Mouse (Mus musculus): ENCODE measurements around the gene Gfm2.
A peak's percentile ranks its signal among the peaks of the same experiment; 100 is the strongest.
"Not testable (repeated sequence)": the region's sequence is repeated elsewhere in the genome, so short reads cannot be mapped to it uniquely, and the experiment has no call there.

Gfm2 gene

DNA sequence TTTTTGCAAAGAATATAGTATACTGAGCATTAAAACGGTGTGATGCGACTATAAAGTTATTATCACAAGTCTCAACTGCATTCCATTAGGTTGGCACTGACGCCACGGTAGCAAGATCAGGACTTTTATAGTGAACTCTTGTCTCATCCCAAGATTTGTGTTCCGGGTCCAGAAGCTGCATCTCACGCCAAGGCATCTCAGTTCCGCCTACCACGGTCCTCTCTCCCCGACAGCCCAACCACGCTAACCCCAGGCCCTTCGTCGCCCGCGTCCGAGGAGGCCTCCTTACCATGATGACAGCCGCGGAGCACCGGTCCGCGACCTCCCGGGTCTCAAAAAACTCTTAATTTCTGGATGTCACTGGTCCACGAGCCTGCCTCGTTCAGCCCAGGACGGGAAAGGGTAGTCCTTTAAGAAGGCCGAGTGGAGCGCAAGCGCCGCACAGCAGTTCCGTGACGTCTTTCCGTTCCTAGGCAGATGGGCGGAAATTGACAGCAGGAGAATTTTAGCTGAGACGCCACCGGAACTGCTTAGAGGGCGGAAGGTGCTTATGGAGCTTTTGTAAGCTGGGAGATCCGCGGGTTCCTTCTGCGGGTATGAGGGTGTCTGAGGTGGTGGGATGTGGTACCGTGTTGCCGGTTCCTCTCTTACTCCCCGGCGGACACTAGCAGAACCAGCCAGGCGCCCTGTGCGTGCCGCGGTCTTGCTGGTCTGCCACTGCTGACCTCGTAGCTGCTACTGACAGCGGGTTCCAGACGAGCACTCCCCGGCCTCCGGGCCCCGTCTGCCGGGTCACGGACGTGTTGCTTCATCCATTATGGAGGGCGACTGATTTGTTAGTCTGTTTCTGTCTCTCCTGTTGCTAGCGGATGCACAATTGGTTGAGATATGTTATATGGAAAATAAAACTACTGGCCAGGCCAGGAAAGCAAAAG lies at the start of gene Gfm2, which contains the start of gene Nsa2:
Gene Gfm2 (plus strand): TSS at position 472 of the 935 bp plus-strand sequence.
Gene Nsa2 (minus strand): TSS at position 472 of the 935 bp plus-strand sequence.
- DNase-seq (ENCODE audit: low spot score) = peak; percentile 96

DNA sequence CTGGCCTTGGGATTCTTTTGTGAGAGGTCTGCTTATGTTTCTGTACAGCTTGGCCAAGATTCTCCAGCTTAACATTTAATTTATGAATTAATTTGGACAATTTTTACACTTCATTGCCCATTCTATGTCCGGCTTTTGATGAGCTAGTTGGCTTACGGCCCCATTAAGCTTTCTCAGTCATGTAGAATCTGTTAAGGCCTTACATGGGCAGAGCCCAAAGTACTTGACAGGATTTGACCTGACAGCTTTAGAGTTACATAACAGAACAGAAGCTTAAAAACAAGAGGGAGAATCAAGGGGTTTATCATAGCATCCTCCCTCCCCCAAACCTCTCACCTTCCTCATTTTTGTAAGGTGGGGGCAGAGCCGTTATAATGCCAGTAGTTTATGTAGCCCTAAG lies 49.6 kb upstream of the Gfm2 start:
- DNase-seq (ENCODE audit: low spot score) = no peak

DNA sequence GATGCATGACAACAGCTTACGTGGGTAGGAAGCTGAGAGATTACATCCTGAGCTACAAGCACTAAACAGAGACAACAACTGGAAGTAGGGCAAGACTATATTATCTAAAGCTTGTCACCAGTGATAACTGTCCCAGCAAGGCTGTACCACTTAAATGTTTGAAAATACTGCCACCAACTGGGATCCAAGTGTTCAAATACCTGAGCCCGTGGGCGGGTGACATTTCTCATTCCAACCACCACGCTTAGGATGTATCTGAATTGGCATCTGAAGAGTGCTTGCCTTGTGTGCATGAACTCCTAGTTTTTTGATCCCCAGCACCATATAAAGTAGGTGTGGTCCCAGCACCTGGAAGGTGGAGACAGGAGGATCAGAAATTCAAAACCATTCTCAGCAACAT lies 42.0 kb upstream of the Gfm2 start:
- no peak for DNase-seq (ENCODE audit: low spot score)

DNA sequence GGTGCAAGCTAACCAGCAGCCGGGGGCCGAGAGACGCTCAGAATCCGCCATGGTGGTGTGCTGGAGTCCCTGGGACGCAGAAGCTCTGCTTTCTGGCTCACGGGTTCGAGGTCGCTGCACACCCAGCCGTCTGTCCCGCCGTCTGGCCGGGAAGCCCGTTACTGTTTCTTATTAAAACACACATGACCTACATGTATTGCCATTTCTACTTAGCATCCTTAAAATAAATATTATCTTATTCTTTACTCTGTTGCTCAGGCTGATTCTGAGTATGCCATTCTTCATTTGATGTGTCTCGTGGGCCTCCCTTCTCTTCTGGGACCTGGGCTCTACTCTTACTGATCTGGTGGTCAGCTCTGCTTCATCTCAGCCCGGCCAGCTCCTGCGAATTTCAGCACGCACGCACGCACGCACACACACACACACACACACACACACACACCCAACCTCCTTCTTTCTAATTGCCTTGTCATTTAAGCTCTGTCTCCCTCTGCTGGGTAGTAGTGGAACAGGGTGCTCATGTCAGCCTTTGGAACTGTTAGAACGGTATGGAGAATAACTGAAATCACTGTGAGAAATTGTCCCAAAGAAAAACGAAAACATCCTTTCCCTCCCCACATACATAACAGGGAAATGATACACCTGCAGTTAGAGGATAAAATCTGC lies 38.4 kb upstream of the Gfm2 start, which contains the start of gene Gm6169:
Gene Gm6169 (minus strand): TSS at position 51 of the 666 bp plus-strand sequence.
- DNase-seq (ENCODE audit: low spot score) = peak; percentile 77

DNA sequence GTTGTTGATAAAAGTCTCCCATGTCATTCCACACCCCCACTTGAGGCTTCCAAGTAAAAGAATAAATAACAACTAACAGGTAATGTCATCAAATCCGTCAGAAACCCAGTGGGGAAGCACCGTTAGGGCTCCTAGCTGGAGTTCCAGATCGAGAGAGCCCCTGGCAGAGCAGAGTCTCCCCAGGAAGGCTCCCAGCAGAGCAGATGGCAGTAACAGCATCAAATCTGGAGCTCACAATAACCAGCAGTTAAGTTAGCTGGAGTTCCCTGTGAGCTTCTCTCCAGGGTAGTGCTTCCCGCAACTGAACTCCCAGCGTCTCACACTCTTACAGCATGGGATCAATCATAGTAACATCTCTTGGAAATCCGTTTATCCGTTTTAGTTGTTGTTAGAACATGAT lies 32.7 kb upstream of the Gfm2 start:
- DNase-seq (ENCODE audit: low spot score) = no peak

DNA sequence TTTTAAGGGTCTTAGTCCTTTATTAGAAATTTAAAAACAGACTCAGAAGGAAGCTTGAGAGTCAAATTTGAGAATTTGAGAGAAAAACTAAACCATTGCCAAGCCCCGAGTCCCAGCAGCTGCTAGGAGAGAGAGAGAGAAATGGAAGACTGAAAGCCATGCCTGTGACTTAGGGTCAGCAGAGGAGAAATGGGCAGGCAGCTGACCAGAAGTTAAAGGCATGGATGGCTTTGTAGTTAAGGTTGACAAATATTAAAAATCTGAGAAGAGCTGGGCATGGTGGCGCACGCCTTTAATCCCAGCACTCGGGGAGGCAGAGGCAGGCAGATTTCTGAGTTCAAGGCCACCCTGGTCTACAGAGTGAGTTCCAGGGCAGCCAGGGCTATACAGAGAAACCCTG lies 30.0 kb upstream of the Gfm2 start:
- not testable (repeated sequence) for DNase-seq (ENCODE audit: low spot score)

DNA sequence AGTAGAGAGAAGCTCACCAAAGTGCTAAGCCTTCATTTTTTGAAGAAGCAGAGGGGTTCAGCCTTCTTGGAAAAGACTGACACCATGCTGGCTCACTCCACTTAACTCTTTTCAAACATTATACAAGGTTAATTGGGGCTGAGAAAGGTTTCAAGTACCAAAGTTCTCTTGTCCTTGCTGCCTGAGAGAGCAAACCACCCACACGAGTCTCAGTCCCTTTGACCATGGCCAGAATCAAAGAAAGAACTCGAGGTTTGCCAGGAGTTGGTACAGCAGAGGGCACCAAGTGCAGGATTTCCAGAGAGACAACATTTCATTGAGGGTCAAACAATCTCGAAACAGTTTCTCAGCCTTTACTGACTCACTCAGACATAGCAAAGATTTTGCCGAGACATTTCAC lies 28.7 kb upstream of the Gfm2 start:
- no peak for DNase-seq (ENCODE audit: low spot score)

DNA sequence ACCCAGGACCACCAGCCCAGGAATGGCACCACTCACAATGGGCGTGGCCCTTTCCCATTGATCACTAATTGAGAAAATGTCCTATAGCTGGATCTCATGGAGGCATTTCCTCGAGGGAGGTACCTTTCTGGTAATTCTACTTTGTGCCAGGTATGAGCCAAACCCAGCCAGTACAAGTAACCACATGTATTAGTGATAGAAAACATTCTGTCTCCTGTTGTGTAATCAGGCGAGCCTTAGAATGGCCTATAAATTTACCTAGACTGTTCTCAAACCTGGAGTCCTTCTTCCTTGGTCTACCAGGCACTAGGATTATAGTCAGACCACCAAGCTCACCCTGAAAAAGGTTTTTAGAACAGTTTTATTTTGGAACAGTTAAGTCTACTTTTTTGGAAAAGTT lies 16.4 kb upstream of the Gfm2 start:
- no peak for DNase-seq (ENCODE audit: low spot score)

DNA sequence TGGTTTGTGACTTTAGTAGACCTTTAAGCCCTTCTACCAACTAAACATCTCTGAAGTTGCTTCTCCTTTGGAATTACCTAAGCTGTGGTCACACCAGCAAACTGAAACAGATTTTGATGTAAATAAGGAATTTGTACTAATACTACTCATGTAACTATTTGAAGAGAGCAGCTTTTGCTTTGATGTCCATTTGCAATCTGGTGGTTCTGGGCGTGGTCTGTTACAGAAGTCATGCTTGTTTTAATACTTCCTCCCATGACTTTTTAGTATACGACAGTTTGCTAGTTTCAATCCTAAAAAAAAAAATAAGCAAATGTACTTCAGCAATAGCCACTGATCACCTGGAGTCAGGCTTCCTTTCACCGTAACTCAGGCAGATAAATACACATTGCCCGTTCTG lies 8.1 kb upstream of the Gfm2 start:
- DNase-seq (ENCODE audit: low spot score) = not testable (repeated sequence)

DNA sequence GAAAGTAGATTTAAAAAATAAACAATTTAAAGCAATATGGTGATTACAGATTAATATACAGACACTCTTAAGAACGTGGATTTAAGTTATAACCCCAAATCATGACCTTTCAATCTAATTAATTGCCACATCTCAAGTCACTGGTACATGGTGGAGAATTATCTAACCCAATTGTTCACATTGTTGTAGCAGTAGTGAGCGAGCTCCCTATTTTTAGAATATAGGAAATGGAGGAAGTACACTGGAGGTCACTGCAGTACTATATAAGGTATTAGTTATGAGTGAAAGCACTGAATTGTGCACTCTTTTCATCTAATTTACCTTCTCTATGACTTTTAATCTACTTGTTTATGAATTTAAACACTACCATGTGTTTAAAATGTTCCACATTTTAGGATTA lies 7.3 kb upstream of the Gfm2 start:
- DNase-seq (ENCODE audit: low spot score) = not testable (repeated sequence)

DNA sequence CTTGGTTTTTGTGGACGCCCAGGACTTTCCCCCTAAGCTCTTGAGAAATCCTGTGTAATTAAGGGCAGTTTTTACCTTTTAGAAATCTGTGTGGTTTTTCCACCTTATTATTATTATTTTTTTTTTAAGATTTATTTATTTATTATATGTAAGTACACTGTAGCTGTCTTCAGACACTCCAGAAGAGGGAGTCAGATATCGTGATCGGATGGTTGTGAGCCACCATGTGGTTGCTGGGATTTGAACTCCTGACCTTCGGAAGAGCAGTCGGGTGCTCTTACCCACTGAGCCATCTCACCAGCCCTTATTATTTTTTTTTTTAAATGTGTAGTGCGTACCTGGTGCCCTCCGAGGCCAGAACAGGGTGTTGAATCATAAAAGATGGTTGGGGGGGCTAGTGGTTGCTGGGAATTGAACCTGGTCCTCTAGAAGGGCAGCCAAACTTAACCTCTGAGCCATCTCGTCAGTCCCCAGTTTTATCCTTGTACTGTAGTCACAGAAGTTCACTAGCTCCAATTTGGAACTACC lies 731 bp downstream of the Gfm2 start:
- DNase-seq (ENCODE audit: low spot score) = not testable (repeated sequence)

DNA sequence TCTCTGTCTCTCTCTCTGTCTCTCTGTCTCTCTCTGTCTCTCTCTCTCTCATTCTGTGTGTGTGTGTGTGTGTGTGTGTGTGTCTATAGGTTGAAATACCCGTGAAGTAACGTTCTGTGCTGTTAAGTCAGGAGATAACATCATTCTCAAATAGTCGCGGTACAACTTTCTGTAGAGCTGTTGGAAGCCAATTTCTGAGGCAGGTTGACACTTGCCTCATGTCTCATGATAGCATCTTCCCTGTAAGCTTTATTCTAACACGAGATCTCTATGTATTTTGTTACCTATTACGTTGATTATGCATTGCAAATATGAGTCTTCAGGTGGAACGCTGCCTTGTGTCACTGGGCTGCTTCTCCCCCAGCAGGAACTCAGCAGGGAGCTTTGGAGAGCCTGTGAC lies 4.6 kb downstream of the Gfm2 start:
- no peak for DNase-seq (ENCODE audit: low spot score)

DNA sequence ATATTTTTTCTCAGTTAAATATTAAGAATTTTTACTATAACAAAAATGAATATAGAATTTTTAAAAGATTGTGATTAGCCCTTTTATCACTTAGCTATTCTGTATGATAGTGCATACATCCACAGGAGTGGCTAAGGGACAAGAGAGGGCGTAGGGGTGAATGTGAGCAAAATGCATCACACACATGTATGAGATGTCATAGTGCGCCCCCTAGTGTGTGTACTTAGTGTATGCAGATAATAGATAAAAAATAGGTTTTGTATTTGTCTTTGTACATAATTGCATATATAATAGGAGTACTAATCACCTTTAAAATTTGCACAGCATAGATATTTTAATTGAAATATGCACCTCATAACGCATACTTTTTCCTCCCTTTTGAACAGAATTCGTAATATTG lies 8.1 kb downstream of the Gfm2 start:
- DNase-seq (ENCODE audit: low spot score) = peak; percentile 79

DNA sequence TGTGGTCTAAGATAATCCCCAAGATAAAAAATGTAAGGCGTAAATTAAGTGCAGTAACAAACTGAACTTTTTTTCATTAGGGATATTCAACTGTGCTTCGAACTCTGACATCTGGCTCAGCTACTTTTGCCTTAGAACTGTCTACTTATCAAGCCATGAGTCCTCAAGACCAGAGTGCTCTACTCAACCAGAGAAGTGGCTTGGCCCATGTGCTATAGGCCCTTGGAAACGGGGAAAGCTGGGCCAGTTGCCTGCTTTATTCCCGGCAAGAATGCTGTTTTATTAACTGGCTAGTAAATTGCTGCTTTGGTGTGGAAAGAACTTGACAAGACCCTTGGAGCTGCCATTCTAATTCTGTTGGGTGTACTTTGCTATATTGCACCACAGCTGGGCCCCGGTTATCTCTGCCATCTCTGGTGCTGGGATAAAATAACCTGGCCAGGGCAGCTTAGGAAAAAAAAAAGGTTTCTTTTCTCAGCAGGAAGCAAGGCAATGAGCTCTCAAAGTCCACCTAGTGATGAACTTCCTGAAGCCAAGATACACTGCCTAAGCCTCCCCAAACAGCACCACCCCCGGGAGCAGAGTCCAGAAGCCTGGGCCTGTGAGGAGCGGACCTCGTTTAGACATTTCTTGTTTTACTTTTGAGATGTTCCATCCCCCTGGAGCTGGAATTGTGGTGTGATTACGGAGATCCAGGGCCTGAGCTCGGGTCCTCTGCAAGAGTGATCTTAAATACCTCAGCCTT lies 38.0 kb downstream of the Gfm2 start:
- no peak for DNase-seq (ENCODE audit: low spot score)

DNA sequence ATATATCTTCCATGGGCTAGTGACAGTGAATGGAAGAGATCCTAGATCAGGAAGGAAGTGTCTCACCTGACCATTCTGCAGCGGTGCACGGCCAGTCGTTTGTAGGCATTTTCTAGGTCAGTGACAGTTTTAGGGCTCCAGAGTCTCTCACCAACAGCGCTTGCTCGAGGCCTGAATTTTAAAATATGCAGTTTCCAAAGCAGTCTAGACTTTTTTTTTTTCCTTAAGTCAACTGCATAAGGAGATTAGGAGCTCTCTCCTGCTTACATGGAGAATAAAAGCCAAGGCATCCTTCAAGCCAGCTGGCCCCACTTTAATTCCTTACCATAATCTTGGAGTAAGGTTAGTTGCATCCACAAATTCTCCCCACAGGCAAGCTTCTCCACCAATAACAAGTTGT lies 39.0 kb downstream of the Gfm2 start:
- DNase-seq (ENCODE audit: low spot score) = no peak

DNA sequence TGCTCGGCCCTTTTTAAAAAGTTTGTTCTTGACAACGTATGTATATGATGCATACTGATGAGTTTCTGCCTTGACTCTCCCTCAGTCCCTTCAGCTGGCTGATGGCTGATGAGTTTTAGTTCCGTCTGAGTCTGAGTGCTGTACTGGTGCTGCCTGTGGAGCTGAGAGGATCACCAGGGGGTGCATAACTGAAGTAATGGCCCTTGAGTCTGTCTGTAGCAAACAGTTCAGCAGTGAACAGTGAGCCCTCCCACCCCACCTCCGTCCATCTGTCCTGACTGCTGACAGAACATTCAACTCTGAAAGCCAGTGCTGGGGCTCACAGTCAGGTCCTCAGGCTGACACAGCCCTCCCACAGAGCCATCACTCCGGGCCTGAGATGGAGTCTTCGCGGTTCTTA lies 41.2 kb downstream of the Gfm2 start:
- DNase-seq (ENCODE audit: low spot score) = no peak

DNA sequence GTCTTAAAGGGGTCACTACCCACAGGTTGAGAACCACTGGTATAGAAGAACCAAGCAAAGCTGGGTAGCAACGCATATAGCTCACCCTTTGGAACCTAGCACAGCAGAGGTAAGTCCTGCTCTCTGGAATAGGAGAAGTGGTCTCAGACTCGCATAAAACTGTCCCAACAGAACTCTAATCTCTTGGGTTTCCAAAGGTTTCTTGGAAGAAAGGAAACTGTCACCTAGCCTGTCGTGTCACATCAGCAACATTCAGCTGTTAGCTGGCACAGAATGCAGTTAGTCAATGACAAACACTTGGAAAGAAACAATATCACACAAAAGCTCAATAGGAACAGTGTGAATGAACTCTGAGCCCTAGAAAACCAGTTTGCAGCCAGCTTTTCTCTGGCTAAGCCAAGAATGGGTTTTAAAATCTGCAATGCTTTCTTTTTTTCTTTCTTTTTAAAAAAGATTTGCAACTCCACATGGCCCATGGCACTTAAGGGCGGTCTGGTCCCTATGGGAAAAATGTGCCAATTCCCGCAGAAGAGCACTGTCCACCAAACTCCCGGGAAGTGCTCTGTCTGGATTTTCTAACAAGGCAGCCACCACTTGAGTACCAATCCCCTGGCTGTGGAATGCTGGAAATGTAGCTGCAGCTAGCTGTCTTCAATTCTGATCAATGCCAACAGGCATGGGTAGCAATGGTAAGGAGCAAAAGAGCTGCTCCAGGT lies 42.5 kb downstream of the Gfm2 start:
- no peak for DNase-seq (ENCODE audit: low spot score)

DNA sequence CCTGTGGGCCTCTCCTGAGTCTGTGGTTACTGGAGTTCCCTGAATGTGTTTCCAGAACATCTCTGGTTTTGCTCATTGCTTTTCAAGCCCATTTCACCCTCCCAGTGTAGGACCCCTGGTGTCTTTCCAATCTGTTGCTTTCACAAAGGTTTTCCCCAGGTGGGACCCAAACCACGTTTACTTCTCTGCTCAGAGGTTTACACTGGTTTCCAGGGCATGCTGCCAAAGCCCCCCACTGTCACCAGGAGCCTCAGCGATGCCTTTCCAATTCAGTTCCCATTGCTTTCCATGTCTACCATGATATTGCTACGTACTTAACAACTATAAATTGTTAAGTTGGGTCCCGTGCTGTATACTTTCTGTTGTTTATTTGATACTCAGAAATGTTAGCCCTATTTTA lies 45.1 kb downstream of the Gfm2 start:
- no peak for DNase-seq (ENCODE audit: low spot score)

DNA sequence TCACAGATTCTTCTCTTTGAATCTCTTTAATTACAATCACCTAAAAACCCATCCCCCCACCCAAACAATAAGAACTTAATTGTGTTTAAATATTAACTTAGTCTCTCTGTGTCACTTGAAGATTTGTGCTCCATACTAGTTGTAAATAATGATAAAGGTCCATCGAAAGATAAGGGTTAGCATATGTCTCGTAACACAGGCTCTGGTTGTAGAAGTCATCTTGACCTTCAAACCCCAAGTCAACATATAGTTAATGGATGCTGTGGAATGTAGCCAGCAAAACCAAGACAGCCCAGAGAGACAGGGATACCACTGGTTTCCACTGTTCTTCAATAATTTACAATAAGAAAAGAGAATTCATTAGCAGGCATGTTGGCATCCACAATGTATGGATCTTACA lies 46.4 kb downstream of the Gfm2 start:
- DNase-seq (ENCODE audit: low spot score) = no peak

DNA sequence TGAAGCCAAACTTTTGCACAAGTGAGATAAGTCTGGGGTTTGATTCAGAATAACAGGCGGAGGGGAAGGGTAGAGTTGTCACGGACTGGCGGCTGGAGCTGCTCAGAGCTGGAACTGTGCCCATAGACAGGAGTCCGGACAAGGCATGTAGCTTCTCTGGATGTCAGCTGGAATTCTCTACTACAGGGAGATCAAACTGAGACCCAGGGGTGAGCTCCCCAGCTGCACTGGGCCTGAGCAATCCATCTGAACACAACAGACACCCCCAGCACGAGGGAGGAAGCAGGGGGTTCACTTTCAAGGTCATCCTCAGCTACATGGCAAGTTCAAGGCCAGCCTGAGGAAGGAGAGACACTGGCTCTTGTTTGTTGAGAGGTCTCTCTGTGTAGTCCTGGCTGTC lies 46.9 kb downstream of the Gfm2 start:
- no peak for DNase-seq (ENCODE audit: low spot score)

DNA sequence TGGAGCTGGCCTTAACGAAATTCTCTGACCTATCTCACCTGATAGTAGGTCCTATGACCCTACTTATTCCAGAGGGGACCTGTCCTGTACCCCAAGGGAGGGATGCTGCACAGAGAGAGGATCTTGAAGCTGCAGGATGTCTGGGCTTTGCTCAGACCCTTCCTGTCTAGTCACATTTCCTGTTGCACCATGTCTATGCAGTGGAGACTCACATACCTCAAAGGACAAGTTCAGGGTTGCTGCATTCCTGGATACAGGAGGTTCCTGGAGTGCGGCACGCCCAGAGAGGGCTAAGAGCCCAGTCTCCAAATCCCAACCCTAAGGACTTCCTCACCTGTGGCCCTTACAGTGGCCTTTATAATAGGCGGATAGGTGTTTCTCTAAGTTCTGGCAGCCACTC lies 48.6 kb downstream of the Gfm2 start:
- no peak for DNase-seq (ENCODE audit: low spot score)

DNA sequence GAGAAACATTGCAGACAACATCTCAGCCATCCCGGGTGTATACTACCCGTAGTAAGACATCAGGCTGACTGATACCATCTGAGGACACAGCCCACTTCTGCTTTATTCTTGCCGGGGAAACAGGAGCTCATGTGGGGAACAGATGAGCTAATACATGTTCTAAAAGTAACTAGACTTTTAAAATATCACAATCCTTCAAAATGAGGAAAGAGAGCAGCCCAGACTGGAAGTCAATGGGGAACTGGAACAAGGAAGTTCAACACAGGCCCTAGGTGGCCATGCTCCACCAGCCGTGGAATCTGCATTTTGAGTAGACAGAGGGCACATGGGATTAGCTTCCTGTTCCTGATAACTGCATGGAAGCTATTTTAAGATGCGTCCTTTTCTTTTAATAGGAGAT lies 50.0 kb downstream of the Gfm2 start:
- no peak for DNase-seq (ENCODE audit: low spot score)
